Mouse (Mus musculus): ENCODE data around the gene Rnf6.

- TF ChIP-seq CTCF (IDR thresholded peaks at IDR 0.05; ENCODE audit: low read depth, low read length) (no peak), POLR2A (IDR thresholded peaks at IDR 0.05; ENCODE audit: extremely low read depth, insufficient read depth, low read length) (no peak)
Measured at GRCm38 (mm10) chr5:146199073-146199472, 22.3 kb downstream of the Rnf6 start.
